Mouse (Mus musculus): Measurements from ENCODE around the gene Ncf4. TPM values are rescaled to one million over a fixed set of nuclear protein-coding genes. Genes with fewer than 3 reads are reported as not detected.

The Ncf4 gene
- polyA plus RNA-seq (2021; fragmentation: Nextera tagmentation), result 1.5 and 2.1 TPM in 2 replicates
- long read RNA-seq, experiment 1, partial matches to known transcripts, result 0 of 5 reads
- long read RNA-seq, experiment 1, other reads (novel, unspliced or antisense), result 1 of 5 reads
- long read RNA-seq, experiment 2, partial matches to known transcripts, result 0 of 3 reads
- long read RNA-seq, experiment 2, other reads (novel, unspliced or antisense), result 1 of 3 reads

GRCm38 (mm10) chr15:78244695-78245492, at the start of gene Ncf4:
Gene Ncf4, plus strand, starts transcription at chr15:78244801.

GRCm38 (mm10) chr15:78206312-78206711, 38.3 kb upstream of the Ncf4 start, which contains the start of gene Pvalb:
Gene Pvalb, minus strand, starts transcription at chr15:78206400.

GRCm38 (mm10) chr15:78305341-78305933, 60.8 kb downstream of the Ncf4 start, which contains the start of gene Csf2rb2:
Gene Csf2rb2, minus strand, starts transcription at chr15:78305721.

Small RNAs within 50 kb of the gene (microRNA-seq; reads per million reads assigned to microRNA genes)
- gene Mir7676-1, result not detected

Other genes with a start within 250 kb of the Ncf4 start
- 6.2 and 6.3 TPM in 2 replicates for gene Cacng2, start 124.8 kb upstream of the Ncf4 start, polyA plus RNA-seq (2021; fragmentation: Nextera tagmentation)
- 40.1 and 43.6 TPM in 2 replicates for gene Ift27, start 70.7 kb upstream of the Ncf4 start, polyA plus RNA-seq (2021; fragmentation: Nextera tagmentation)
- 50.9 and 51.1 TPM in 2 replicates for gene Pvalb, start 38.4 kb upstream of the Ncf4 start, polyA plus RNA-seq (2021; fragmentation: Nextera tagmentation)
- gene Csf2rb2, start 60.9 kb downstream of the Ncf4 start, polyA plus RNA-seq (2021; fragmentation: Nextera tagmentation), result 0.72 and 0.95 TPM in 2 replicates
- gene Csf2rb, start 81.0 kb downstream of the Ncf4 start, polyA plus RNA-seq (2021; fragmentation: Nextera tagmentation), result 0.46 and 0.55 TPM in 2 replicates
- not detected in 2 replicates for gene Tex33, start 151.1 kb downstream of the Ncf4 start, polyA plus RNA-seq (2021; fragmentation: Nextera tagmentation)
- 107 and 112 TPM in 2 replicates for gene Tst, start 161.1 kb downstream of the Ncf4 start, polyA plus RNA-seq (2021; fragmentation: Nextera tagmentation)
- gene Mpst, start 161.6 kb downstream of the Ncf4 start, polyA plus RNA-seq (2021; fragmentation: Nextera tagmentation), result 3.4 and 5.7 TPM in 2 replicates
- gene Kctd17, start 183.8 kb downstream of the Ncf4 start, polyA plus RNA-seq (2021; fragmentation: Nextera tagmentation), result 23.6 and 26.1 TPM in 2 replicates
- 0.67 and 0.83 TPM in 2 replicates for gene Tmprss6, start 223.8 kb downstream of the Ncf4 start, polyA plus RNA-seq (2021; fragmentation: Nextera tagmentation)